Mouse (Mus musculus) small intestine, adult 2 months (tissue): ENCODE results near the gene Pla1a. TPM values are rescaled to one million over a fixed set of nuclear protein-coding genes. Genes with fewer than 3 reads are reported as not detected.

Experiments
- H3K27ac ChIP-seq: fragments of 200-500 bp; 2 replicates; pipeline ENCODE4 v1.5.1; 2012; ENCODE audit warnings: low read depth, low read length, control low read depth, inconsistent platforms; ENCODE audit not compliant: insufficient read depth
- H3K27me3 ChIP-seq: fragments of 200-500 bp; 2 replicates; pipeline ENCODE4 v1.6.1; 2012; ENCODE audit warnings: mild to moderate bottlenecking, moderate library complexity, low read length, inconsistent platforms; ENCODE audit not compliant: control insufficient read depth, insufficient read depth
- H3K36me3 ChIP-seq: fragments of 200-500 bp; 2 replicates; pipeline ENCODE4 v1.6.1; 2012; ENCODE audit warnings: mild to moderate bottlenecking, low read length, control low read depth, inconsistent platforms; ENCODE audit not compliant: control insufficient read depth, insufficient read depth
- H3K4me1 ChIP-seq: fragments of 200-500 bp; 2 replicates; pipeline ENCODE4 v1.6.1; 2012; ENCODE audit warnings: low read length, inconsistent platforms, mixed read lengths; ENCODE audit not compliant: control insufficient read depth, insufficient read depth, insufficient read length
- H3K4me3 ChIP-seq: fragments of 200-500 bp; 2 replicates; pipeline ENCODE4 v1.5.1; 2012; ENCODE audit warnings: low read depth, mild to moderate bottlenecking, control low read depth, inconsistent platforms, low read length, moderate library complexity
- CTCF ChIP-seq: fragments of 200-500 bp; IDR thresholded peaks from 2 replicates; pipeline ENCODE4 v1.5.1; 2012; ENCODE audit warnings: low read depth, mild to moderate bottlenecking, control low read depth, inconsistent platforms, low read length, moderate library complexity, mixed read lengths; ENCODE audit not compliant: insufficient replicate concordance, insufficient read length; ENCODE audit errors: extremely low read depth
- POLR2A ChIP-seq: fragments of 200-500 bp; IDR thresholded peaks from 2 replicates; pipeline ENCODE4 v1.6.1; 2012; ENCODE audit warnings: low read depth, mild to moderate bottlenecking, control low read depth, inconsistent platforms, low read length, moderate library complexity
- WGBS: fragments of 180-500 bp; shearing (Covaris S2); methylation state at CpG from one replicate; pipeline ENCODE4 v1.1.7; 2018; 5-methylcytosine and 5-hydroxymethylcytosine counted together
- polyA plus RNA-seq: library from polyadenylated mRNA; depleted of rRNA; stranded (reverse); fragments of >200 nt; gene quantifications from 2 replicates; pipeline ENCODE4 v1.2.3, GENCODE M21; 2012

The Pla1a gene
- polyA plus RNA-seq, 1 experiment = 0.86 TPM

DNA sequence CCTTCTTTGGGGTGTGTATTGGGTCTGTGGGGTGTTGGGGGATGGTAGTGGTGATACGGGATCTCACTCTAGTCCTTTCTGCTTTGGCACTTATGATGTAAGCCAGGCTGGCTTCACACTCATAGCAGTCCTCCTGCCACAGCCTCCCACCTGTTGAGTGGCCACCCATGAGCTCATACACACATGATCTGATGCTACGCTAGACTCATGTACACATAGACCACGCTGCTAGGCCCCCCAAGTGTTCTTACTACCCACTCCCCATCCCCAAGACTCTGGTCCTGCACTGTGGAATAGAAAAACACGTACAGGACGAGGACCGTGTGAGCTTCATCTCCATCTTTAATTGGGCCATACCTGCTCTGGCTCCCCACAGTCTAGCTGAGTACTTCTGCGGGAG is 63.9 kb downstream of the Pla1a start:
- 81% methylated on average over 7 of the region's 7 CpGs for WGBS
- TF ChIP-seq CTCF = no peak
- TF ChIP-seq POLR2A = no peak
- H3K4me3 ChIP-seq = no peak overlapping the region
- H3K27me3 ChIP-seq = no peaks in the 10 kb centered on the region
- H3K36me3 ChIP-seq = no peaks in the 10 kb centered on the region
- no peaks in the 10 kb centered on the region; the same call in 1 of the 2 replicates for H3K4me1 ChIP-seq
- H3K27ac ChIP-seq = no peak overlapping the region

GRCm38 (mm10) chr16:38368336-38368735 is 64.6 kb downstream of the Pla1a start:
- H3K27me3 ChIP-seq = no peaks in the 10 kb centered on the region
- no peaks in the 10 kb centered on the region for H3K36me3 ChIP-seq
- no peaks in the 10 kb centered on the region; the same call in 1 of the 2 replicates for H3K4me1 ChIP-seq
- WGBS = 50% methylated on average over 10 of the region's 10 CpGs
- no peak overlapping the region for H3K27ac ChIP-seq
- no peak for TF ChIP-seq POLR2A
- TF ChIP-seq CTCF = no peak
- no peak overlapping the region for H3K4me3 ChIP-seq

- no peaks in the 10 kb centered on the region for H3K36me3 ChIP-seq
- peaks cover 3% of the 10 kb centered on the region; the same call in 1 of the 2 replicates for H3K4me1 ChIP-seq
- 83% methylated on average over 4 of the region's 4 CpGs for WGBS
- no peak overlapping the region for H3K4me3 ChIP-seq
- H3K27me3 ChIP-seq = no peaks in the 10 kb centered on the region
- TF ChIP-seq CTCF (no peak), POLR2A (no peak)
- H3K27ac ChIP-seq = no peak overlapping the region
Measured at GRCm38 (mm10) chr16:38366231-38366630, 66.7 kb downstream of the Pla1a start.

DNA sequence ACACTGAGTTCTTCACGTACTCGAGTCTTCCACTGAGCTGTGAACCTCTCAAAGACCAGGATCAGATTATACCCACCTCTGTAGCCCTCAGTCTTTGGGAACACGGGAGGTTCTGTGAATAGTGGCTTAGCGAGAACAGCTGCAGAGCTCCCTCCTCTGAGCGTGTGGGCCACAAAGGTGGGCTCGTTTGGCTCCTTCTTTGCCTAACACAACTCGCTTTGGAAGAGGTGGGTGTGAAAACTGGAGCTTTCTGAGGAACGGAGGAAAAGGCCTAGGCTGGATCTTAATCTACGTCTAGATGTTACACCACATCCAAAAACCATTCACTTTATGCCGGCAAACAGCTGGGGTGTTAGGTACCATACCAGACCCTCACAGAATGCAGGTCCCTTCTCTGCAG is 67.6 kb downstream of the Pla1a start:
- 86% methylated on average over 10 of the region's 10 CpGs for WGBS
- Histone ChIP-seq H3K4me1 (peaks cover 3% of the 10 kb centered on the region; the same call in 1 of the 2 replicates), H3K27ac (no peak overlapping the region), H3K4me3 (no peak overlapping the region), H3K36me3 (no peaks in the 10 kb centered on the region), H3K27me3 (no peaks in the 10 kb centered on the region)
- TF ChIP-seq POLR2A = no peak
- TF ChIP-seq CTCF = no peak

DNA sequence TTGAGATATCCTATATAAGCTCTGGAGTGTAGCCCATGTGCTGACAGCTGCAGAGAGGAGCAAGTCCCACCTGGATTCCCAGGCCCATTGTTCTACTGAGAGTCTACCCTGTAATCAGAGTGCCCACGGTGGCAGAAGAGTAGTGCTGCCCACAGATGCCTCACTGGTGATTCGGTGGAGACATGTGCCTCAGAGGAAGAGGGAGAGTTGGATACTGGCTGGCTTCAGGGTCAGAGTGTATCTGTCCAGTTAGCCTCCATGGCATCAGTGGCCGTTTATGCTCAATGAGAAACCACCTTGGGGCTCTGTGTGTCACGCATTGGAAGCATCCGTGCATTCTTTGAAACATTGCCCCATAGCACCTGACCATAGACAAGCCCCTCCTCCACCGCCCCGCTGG is 69.3 kb downstream of the Pla1a start:
- Histone ChIP-seq H3K4me3 (peak overlapping the region; percentile 12; the same call in 1 of the 2 replicates), H3K4me1 (peaks cover 3% of the 10 kb centered on the region; the same call in 1 of the 2 replicates), H3K27me3 (no peaks in the 10 kb centered on the region), H3K36me3 (no peaks in the 10 kb centered on the region), H3K27ac (no peak overlapping the region)
- WGBS = 71% methylated on average over 7 of the region's 7 CpGs
- no peak for TF ChIP-seq CTCF
- TF ChIP-seq POLR2A = no peak

- WGBS = 64% methylated on average over 3 of the region's 3 CpGs
- Histone ChIP-seq H3K4me3 (no peak overlapping the region), H3K27me3 (no peaks in the 10 kb centered on the region)
Measured at GRCm38 (mm10) chr16:38363256-38363595, 69.7 kb downstream of the Pla1a start.

DNA sequence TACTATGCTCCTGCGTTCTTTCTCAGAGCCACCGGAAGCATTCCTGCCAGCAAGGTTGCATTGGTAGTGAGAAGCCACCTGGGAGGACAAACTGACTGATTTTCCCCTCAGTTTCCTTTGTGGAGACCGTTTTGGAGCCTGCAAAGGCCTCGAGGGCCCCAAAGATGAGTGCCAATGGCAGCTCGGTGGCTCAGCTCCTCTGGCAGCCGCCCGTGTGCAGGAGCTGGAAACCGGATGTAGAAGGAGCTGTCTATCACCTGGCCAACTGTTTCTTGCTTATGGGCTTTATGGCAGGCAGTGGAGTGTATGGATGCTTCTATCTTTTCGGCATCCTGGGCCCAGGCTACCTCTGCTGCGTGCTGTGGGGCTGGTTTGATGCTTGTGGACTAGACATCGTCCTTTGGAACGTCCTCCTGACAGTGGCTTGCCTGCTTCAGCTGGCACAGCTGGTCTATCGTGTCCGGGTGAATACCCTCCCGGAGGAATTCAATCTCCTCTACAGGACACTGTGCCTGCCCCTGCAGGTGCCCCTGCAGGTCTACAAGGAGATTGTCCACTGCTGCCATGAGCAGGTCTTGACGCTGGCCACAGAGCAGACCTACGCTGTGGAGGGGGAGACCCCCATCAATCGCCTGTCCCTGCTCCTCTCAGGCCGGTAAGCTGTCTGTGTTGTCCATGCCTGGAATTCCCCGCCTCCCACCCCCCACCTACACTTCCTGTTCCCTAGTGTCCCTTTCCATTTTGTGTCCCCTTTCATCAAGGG is 70.3 kb downstream of the Pla1a start:
- Histone ChIP-seq H3K4me1 (peaks cover 3% of the 10 kb centered on the region; the same call in 1 of the 2 replicates), H3K36me3 (no peaks in the 10 kb centered on the region; the same call in 1 of the 2 replicates), H3K27ac (0 out of 2 replicates have a peak overlapping the region, but pooled peaks have one; percentile 1), H3K27me3 (no peaks in the 10 kb centered on the region), H3K4me3 (peak overlapping the region; percentile 34)
- 79% methylated on average over 20 of the region's 20 CpGs for WGBS
- TF ChIP-seq POLR2A (no peak), CTCF (no peak)

More at GRCm38 (mm10) chr16:38363256-38363595, 69.7 kb downstream of the Pla1a start:
- Histone ChIP-seq H3K4me1 (peaks cover 3% of the 10 kb centered on the region; the same call in 1 of the 2 replicates), H3K36me3 (no peaks in the 10 kb centered on the region), H3K27ac (no peak overlapping the region)
- no peak for TF ChIP-seq CTCF
- no peak for TF ChIP-seq POLR2A
